Mouse (Mus musculus): ENCODE measurements around the gene Gpx2.
A peak's percentile ranks its signal among the peaks of the same experiment; 100 is the strongest.

The Gpx2 gene

DNA sequence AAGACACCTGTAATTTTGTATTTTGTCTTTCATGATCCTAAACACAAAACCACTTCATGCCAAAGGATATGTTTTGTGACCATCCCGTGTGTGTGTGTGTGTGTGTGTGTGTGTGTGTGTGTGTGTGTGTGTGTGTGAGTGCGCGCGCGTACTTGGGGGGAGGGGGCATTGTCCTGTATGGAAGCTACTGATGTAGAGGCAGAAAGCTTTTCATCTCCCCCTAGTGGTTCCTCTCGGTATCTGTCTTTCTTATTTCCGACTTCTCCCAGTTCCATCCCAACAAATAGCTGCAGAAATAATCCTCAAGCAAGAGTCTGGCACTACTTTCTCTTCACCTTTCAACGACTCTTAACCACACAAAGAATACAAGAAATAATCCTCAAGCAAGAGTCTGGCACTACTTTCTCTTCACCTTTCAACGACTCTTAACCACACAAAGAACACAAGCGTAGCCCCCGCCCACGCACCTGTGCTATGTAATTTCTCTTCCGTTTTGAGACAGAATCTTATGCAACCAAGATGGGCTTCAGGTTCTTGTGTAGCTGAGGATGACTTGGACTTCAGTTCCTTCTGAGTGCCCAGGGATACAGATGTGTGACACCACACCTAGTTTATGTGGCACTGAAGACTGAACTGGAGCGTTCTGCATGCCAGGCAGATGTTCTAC, 42.6 kb downstream of the Gpx2 start:
- peak; percentile 24 to 32 for DNase-seq (ENCODE audit: low spot score in 2 of 2)

DNA sequence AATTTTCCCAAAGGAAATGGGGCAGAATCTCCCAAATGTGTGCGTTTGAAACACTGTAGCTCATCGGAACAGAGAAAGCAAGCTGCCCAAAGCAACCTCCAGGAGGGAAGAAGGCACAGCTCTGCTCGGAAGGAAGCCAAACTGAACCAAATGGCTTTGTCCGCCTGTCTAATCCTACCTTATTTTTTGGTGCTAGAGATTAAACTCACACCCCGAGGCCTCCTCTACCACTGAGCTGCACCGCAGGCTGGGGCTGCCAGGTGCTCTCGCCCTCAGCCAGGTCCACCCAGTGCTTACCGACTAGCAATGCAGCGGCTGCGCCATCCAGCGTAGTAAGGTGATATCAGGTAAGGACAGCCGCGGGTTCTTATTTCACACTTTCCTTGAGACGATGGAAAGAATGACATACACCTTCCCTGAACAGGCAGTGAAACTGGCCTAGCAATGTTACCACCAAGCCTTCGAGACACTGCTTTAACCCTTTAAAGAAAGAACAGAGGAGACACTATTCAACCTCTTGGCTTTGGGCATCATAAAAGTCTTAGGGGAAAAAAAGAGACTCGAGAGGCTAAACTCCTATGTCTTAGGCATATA, 44.4 kb downstream of the Gpx2 start:
- no peak for DNase-seq (ENCODE audit: low spot score in 2 of 2)

All from right cerebral cortex, postnatal 36 days (tissue).